Mouse (Mus musculus): ENCODE measurements around the gene U2af1l4. TPM values are rescaled to one million over a fixed set of nuclear protein-coding genes. Genes with fewer than 3 reads are reported as not detected.

Gene U2af1l4
- total RNA-seq, 1 experiment: 56.9 TPM

GRCm38 (mm10) chr7:30533941-30534632, 29.0 kb upstream of the U2af1l4 start:
- no peaks in the 10 kb centered on the region for H3K9me3 ChIP-seq (ENCODE audit: control insufficient read depth, insufficient read depth, low read depth, low read length)
- in situ Hi-C loops (cut with MboI; ENCODE audit: low sequenced_read_pairs in 2 of 2, unreplicated experiment in 2 of 2): no loop called here
- peak overlapping the region; percentile 72 to 92 for H3K4me3 ChIP-seq (ENCODE audit: insufficient read depth in 1 of 2, low read depth in 1 of 2, low read length in 2 of 2, poor library complexity in 1 of 2, severe bottlenecking in 1 of 2)
- TF ChIP-seq MAFK (IDR thresholded peaks at IDR 0.05; ENCODE audit: insufficient read depth, low read depth, low read length) (no peak), CHD2 (IDR thresholded peaks at IDR 0.05; ENCODE audit: low read depth, low read length) (no peak), HCFC1 (IDR thresholded peaks at IDR 0.05; ENCODE audit: borderline replicate concordance, insufficient read depth, low read length) (no peak), ZC3H11A (IDR thresholded peaks at IDR 0.05; ENCODE audit: borderline replicate concordance, low read depth, low read length) (no peak), ZNF384 (IDR thresholded peaks at IDR 0.05; ENCODE audit: low read depth, low read length) (no peak)
- peaks cover 0 to 4% of the 10 kb centered on the region in 2 experiments; a peak in 1 of 4 replicates for H3K4me1 ChIP-seq (ENCODE audit: control insufficient read depth in 2 of 2, insufficient read depth in 2 of 2, low read length in 2 of 2, poor library complexity in 1 of 2)
- no peak for DNase-seq (ENCODE audit: low read depth, low spot score)
- H3K36me3 ChIP-seq (ENCODE audit: control insufficient read depth, insufficient read depth, low read length, poor library complexity, severe bottlenecking): peaks cover under 1% of the 10 kb centered on the region
- peak overlapping the region; percentile 75; the same call in 1 of the 2 replicates for H3K9ac ChIP-seq (ENCODE audit: insufficient read depth, low read depth, low read length, poor library complexity, severe bottlenecking)
- no peak overlapping the region for H3K27ac ChIP-seq (ENCODE audit: insufficient read depth, low read depth, low read length, poor library complexity, severe bottlenecking)

- peak; percentile 93 for DNase-seq (ENCODE audit: low read depth, low spot score)
- Histone ChIP-seq H3K4me1 (ENCODE audit: control insufficient read depth in 2 of 2, insufficient read depth in 2 of 2, low read length in 2 of 2, poor library complexity in 1 of 2) (peaks cover 0 to 6% of the 10 kb centered on the region in 2 experiments; a peak in 1 of 4 replicates), H3K9ac (ENCODE audit: insufficient read depth, low read depth, low read length, poor library complexity, severe bottlenecking) (peak within 1 kb of the TSS; percentile 75), H3K27ac (ENCODE audit: insufficient read depth, low read depth, low read length, poor library complexity, severe bottlenecking) (no peak within 1 kb of the TSS), H3K4me3 (ENCODE audit: insufficient read depth in 1 of 2, low read depth in 1 of 2, low read length in 2 of 2, poor library complexity in 1 of 2, severe bottlenecking in 1 of 2) (peak within 1 kb of the TSS; percentile 72 to 92), H3K9me3 (ENCODE audit: control insufficient read depth, insufficient read depth, low read depth, low read length) (no peaks in the 10 kb centered on the region), H3K36me3 (ENCODE audit: control insufficient read depth, insufficient read depth, low read length, poor library complexity, severe bottlenecking) (peaks cover 2% of the 10 kb centered on the region)
- TF ChIP-seq MAFK (IDR thresholded peaks at IDR 0.05; ENCODE audit: insufficient read depth, low read depth, low read length): no peak
- no peak for TF ChIP-seq ZC3H11A (IDR thresholded peaks at IDR 0.05; ENCODE audit: borderline replicate concordance, low read depth, low read length)
- no peak for TF ChIP-seq ZNF384 (IDR thresholded peaks at IDR 0.05; ENCODE audit: low read depth, low read length)
- no peak for TF ChIP-seq HCFC1 (IDR thresholded peaks at IDR 0.05; ENCODE audit: borderline replicate concordance, insufficient read depth, low read length)
- no peak for TF ChIP-seq CHD2 (IDR thresholded peaks at IDR 0.05; ENCODE audit: low read depth, low read length)
- in situ Hi-C loops (cut with MboI; ENCODE audit: low sequenced_read_pairs in 2 of 2, unreplicated experiment in 2 of 2): no loop called here
Observed at GRCm38 (mm10) chr7:30534633-30535577, 28.2 kb upstream of the U2af1l4 start, which contains the start of gene Arhgap33. TSS of gene Arhgap33 (minus strand) at chr7:30535060.

GRCm38 (mm10) chr7:30540572-30540971, 22.5 kb upstream of the U2af1l4 start:
- in situ Hi-C loops (cut with MboI; ENCODE audit: low sequenced_read_pairs in 2 of 2, unreplicated experiment in 2 of 2): no loop called here
- H3K9ac ChIP-seq (ENCODE audit: insufficient read depth, low read depth, low read length, poor library complexity, severe bottlenecking): no peak overlapping the region
- H3K4me1 ChIP-seq (ENCODE audit: control insufficient read depth in 2 of 2, insufficient read depth in 2 of 2, low read length in 2 of 2, poor library complexity in 1 of 2): peaks cover 0 to 19% of the 10 kb centered on the region in 2 experiments; a peak in 2 of 4 replicates

GRCm38 (mm10) chr7:30544327-30544726, 18.8 kb upstream of the U2af1l4 start:
- TF ChIP-seq ZC3H11A (IDR thresholded peaks at IDR 0.05; ENCODE audit: borderline replicate concordance, low read depth, low read length) (no peak), CHD2 (IDR thresholded peaks at IDR 0.05; ENCODE audit: low read depth, low read length) (no peak), ZNF384 (IDR thresholded peaks at IDR 0.05; ENCODE audit: low read depth, low read length) (no peak), MAFK (IDR thresholded peaks at IDR 0.05; ENCODE audit: insufficient read depth, low read depth, low read length) (no peak), HCFC1 (IDR thresholded peaks at IDR 0.05; ENCODE audit: borderline replicate concordance, insufficient read depth, low read length) (no peak)
- no peak overlapping the region for H3K4me3 ChIP-seq (ENCODE audit: insufficient read depth in 1 of 2, low read depth in 1 of 2, low read length in 2 of 2, poor library complexity in 1 of 2, severe bottlenecking in 1 of 2)
- in situ Hi-C loops (cut with MboI; ENCODE audit: low sequenced_read_pairs in 2 of 2, unreplicated experiment in 2 of 2): no loop called here

More at GRCm38 (mm10) chr7:30540572-30540971, 22.5 kb upstream of the U2af1l4 start:
- DNase-seq (ENCODE audit: low read depth, low spot score): no peak
- H3K9me3 ChIP-seq (ENCODE audit: control insufficient read depth, insufficient read depth, low read depth, low read length): no peaks in the 10 kb centered on the region
- peak overlapping the region; percentile 19 to 30; a peak in 2 of 4 replicates for H3K4me3 ChIP-seq (ENCODE audit: insufficient read depth in 1 of 2, low read depth in 1 of 2, low read length in 2 of 2, poor library complexity in 1 of 2, severe bottlenecking in 1 of 2)
- H3K27ac ChIP-seq (ENCODE audit: insufficient read depth, low read depth, low read length, poor library complexity, severe bottlenecking): no peak overlapping the region
- no peak for TF ChIP-seq MAFK (IDR thresholded peaks at IDR 0.05; ENCODE audit: insufficient read depth, low read depth, low read length)
- peaks cover 7% of the 10 kb centered on the region for H3K36me3 ChIP-seq (ENCODE audit: control insufficient read depth, insufficient read depth, low read length, poor library complexity, severe bottlenecking)

More at GRCm38 (mm10) chr7:30544327-30544726, 18.8 kb upstream of the U2af1l4 start:
- DNase-seq (ENCODE audit: low read depth, low spot score): no peak
- Histone ChIP-seq H3K36me3 (ENCODE audit: control insufficient read depth, insufficient read depth, low read length, poor library complexity, severe bottlenecking) (peaks cover 8% of the 10 kb centered on the region; the same call in 1 of the 2 replicates), H3K4me1 (ENCODE audit: control insufficient read depth in 2 of 2, insufficient read depth in 2 of 2, low read length in 2 of 2, poor library complexity in 1 of 2) (peaks cover 0 to 19% of the 10 kb centered on the region in 2 experiments; a peak in 2 of 4 replicates), H3K9me3 (ENCODE audit: control insufficient read depth, insufficient read depth, low read depth, low read length) (no peaks in the 10 kb centered on the region), H3K27ac (ENCODE audit: insufficient read depth, low read depth, low read length, poor library complexity, severe bottlenecking) (no peak overlapping the region), H3K9ac (ENCODE audit: insufficient read depth, low read depth, low read length, poor library complexity, severe bottlenecking) (no peak overlapping the region)

Measured in ES-E14 (cell line).